Mouse (Mus musculus): ENCODE measurements at regions not wholly inside any gene's neighbourhood (a gene's known extent, or its start where the extent isn't known, plus 50 kb on each side); places are given as distances from the start of the nearest gene placed in this dataset.

GRCm38 (mm10) chr3:119653007-119653565 lies 131.2 kb downstream of the Ptbp2 start:
- TF ChIP-seq CTCF (IDR thresholded peaks at IDR 0.05; ENCODE audit: low read depth), result no peak
- TF ChIP-seq EP300 (IDR thresholded peaks at IDR 0.05; ENCODE audit: low read depth), result no peak

Measured in liver, postnatal 0 days (tissue).